Mouse (Mus musculus) embryo, embryonic 11.5 days (tissue): ENCODE measurements around the gene Rrp15.
"Not testable (repeated sequence)": the region's sequence is repeated elsewhere in the genome, so short reads cannot be mapped to it uniquely, and the experiment has no call there.

Experiments
- DNase-seq: peaks from one replicate; pipeline ENCODE4 v3.0.0-alpha.2; 2012; ENCODE audit warnings: low read depth, low spot score

The Rrp15 gene

DNA sequence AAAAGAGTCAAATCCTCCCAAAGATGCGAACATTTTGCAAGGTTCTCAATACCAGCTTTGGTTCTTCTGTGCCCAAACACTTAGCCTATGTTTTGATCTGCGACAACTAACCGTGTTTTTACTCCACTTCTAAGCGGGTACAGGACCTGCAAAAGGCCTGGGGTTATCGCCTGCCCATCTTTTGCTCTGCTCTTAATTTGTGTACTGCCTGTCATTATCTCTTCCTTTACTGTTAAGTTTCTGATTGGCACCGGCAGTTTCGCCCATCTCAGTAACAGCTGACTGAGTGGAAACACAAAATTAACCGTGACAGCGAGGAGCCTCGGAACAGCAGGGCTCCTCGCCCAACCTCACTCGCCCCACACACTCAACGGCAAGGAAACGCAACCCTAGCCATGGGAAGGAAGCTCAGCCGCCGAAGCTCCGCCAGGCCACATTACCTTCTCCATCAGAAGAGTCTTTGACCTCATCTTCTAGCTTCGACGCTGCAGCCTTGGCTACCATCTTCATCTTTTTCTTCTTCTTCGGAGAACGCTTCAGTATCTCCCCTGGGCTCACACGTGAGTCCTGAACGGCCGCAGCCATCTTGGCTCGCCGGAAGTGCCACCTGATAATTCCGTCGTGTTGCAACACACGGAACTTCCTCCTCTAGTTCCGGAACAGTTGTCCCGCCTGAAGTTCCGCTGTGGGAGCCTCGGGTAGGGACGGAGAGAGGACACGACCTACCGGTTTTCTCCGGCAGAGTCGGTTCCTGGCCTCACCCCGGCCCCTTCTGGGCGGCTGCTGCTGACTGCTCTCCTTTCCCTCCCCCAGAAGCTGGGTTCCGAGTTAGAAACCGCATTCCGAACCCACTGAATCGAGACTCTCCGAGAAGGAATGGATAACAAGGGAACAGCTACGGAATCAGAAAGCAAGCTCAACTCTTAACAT is at the start of gene Rrp15:
Rrp15 (minus strand) TSS at position 635 of the 930 bp plus-strand sequence.
- DNase-seq = peak; percentile 89

DNA sequence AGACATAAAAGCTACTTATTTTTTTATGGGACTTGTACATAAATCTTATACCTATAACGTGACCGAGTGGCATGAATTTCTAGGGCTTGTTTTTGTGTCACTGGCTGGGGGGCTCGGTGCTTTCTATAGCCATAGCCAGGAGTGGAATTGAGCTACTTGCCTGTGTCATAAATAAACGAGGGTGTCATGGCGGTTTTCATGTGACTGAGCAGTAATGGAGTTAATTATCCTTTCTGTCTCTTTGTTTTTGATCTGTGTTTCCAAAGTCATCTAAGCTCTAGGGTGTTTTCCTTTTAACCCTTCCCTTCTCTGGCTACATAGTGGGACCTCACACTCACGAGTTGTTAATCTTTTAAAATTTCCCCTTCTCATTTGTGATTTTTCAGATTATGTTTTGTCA is 48.8 kb upstream of the Rrp15 start:
- DNase-seq = no peak

DNA sequence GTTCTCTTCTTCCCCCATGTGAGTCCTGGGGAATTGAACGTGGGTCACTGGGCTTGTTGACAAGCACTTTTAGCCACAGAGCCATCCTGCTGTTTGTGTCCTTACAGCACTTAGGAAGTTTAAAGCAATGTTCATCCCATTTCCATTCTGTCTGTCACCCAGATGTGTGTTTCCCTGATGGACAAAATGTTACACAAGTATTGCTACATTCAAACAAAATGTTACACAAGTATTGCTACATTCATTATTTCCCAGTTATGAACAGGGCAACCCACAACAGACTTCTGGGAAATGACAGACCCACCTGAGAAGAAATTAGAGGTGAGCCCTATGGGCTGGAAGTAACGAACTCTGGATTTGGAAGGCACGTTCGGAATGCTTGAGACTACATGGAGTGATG is 36.2 kb upstream of the Rrp15 start:
- no peak for DNase-seq

DNA sequence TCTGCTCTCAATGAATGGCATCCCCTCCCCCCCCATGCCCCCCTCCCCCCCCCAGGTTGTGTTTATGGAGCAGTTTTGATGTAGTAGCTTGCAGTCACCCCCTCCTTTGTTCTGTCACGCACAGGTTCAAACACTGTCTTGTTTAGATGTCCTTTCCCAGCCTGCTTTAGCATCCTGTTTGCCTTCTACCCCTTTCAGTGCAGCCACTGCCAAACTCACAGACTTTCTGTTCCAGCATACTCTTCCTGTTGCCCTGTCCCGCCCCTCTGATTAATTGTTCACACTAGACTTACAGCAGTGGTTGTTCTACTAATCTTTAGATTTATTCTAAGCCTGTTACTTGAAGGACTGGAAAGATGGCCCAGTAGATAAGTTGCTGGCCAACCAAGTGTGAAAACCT is 31.7 kb upstream of the Rrp15 start:
- no peak for DNase-seq

- no peak for DNase-seq
Observed at GRCm38 (mm10) chr1:186773124-186773523, 24.0 kb upstream of the Rrp15 start.

- DNase-seq = no peak
Observed at GRCm38 (mm10) chr1:186772547-186773077, 23.5 kb upstream of the Rrp15 start.

DNA sequence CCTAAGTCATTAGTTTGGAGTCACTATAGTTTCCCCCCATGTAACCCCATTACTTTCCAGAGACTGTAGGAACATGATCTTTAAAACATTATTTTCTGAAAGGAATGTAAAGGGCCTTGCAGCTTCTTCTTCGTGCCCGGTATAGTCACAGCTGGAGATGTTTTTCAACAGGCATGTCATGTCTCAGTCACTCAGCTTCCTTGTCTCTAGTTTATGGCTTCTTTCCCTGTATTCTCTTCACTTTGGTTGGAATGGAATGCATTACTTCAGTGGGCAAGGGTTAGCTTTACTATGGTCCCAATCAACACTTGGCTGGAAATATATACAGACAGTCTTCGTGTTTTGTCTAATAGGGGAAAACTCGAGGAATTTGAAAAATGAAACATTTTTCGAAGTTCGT is 22.8 kb upstream of the Rrp15 start:
- no peak for DNase-seq

DNA sequence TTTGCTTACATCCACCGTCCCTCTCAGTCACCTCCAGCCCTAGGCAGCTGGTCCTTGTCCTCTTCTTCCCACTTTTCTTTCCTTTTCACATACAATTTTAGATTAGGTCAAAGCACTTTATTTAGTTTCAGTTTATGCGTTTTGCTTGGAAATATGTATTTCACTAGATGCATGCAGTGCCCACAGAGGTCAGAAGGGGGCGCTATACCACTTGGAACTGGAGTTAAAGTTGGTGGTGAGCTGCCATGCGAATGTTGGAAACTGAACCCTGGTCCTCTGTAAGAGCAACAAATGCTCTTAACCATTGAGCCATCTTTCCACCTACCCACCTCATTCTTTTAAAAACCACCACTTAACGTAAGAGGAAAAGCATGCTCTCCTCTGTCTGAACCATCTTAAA is 21.5 kb upstream of the Rrp15 start:
- no peak for DNase-seq

- DNase-seq = no peak
Observed at GRCm38 (mm10) chr1:186768392-186768791, 19.2 kb upstream of the Rrp15 start.

- not testable (repeated sequence) for DNase-seq
Observed at GRCm38 (mm10) chr1:186763451-186763850, 14.3 kb upstream of the Rrp15 start.

- no peak for DNase-seq
Observed at GRCm38 (mm10) chr1:186749675-186750283, 621 bp upstream of the Rrp15 start.

DNA sequence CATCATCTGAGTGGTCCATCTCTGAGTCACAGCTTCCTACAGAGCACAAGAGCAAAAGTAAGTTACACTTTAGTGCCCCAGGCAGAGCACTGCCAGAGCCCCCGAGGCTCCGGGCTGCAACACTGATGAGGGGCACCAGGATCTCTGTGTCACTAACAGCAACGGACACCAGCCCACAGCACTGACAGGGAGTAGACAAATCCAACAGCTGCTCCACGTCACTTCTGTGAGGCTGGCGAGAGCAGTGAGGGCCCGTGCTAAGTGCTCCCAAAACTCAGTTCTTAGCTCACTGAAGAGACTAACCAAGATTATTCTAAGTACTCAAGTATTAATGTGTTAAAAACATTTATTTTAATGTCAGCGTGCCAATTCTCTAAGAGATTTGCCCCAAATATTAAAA is 9.3 kb downstream of the Rrp15 start:
- DNase-seq = no peak

- DNase-seq = no peak
Observed at GRCm38 (mm10) chr1:186735537-186735936, 13.6 kb downstream of the Rrp15 start.

DNA sequence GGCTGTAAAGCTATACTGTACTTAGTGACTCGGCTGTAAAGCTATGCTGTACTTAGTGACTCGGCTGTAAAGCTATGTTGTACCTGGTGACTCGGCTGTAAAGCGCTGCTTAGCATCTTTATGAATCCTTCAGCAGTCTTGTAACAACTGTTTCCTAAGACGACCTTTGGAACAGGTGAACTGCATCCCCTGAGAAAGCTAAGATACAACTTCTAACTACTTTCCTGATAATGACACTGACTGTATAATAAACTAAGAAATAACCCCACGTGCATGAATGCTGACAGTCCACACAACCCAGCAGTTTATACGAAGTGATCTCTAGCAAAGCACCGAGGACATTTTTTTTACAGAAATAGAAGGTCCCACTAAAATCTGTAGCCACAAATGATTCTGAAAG is 16.1 kb downstream of the Rrp15 start:
- no peak for DNase-seq

DNA sequence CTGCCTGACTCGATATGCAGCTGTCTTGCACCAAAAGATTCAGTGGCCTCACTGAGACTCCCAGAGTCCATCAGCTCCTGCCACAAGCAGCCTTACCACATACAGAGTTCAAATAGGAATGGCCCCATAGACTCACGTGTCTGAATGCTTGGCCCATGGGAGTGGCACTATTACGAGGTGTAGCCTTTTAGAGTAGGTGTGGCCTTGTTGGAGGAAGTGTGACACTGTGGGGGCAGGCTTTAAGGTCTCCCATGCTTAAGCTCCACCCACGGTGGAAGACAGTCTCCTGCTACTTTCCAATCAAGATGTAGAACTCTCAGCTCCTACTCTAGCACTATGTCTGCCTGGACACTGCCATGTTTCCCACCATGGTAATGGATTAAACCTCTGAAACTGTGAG is 20.4 kb downstream of the Rrp15 start:
- no peak for DNase-seq

DNA sequence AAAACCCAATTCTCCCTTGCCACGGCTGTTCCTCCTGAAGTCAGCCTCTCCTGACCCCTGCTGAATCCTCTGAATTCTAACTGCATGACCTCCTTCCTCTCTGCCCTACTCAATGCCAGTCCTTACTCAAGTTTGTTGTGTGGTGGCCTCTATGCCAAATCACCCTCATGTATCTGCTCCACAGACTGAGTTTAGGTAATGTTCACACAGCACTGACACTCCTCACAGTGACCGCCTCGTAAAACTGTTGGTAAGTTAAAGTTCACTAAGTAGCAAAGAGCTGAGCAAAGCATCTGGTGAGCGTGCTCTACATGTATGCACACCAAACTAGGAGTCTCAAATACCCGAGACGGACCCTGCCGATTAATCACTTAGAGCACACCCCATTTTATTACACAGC is 23.0 kb downstream of the Rrp15 start:
- no peak for DNase-seq

- no peak for DNase-seq
Observed at GRCm38 (mm10) chr1:186722299-186722698, 26.9 kb downstream of the Rrp15 start.

GRCm38 (mm10) chr1:186721846-186722245 is 27.3 kb downstream of the Rrp15 start:
- peak; percentile 78 for DNase-seq

- DNase-seq = no peak
Observed at GRCm38 (mm10) chr1:186721166-186721565, 28.0 kb downstream of the Rrp15 start.

- no peak for DNase-seq
Observed at GRCm38 (mm10) chr1:186719708-186720107, 29.4 kb downstream of the Rrp15 start.

- DNase-seq = no peak
Observed at GRCm38 (mm10) chr1:186718881-186719280, 30.3 kb downstream of the Rrp15 start.

DNA sequence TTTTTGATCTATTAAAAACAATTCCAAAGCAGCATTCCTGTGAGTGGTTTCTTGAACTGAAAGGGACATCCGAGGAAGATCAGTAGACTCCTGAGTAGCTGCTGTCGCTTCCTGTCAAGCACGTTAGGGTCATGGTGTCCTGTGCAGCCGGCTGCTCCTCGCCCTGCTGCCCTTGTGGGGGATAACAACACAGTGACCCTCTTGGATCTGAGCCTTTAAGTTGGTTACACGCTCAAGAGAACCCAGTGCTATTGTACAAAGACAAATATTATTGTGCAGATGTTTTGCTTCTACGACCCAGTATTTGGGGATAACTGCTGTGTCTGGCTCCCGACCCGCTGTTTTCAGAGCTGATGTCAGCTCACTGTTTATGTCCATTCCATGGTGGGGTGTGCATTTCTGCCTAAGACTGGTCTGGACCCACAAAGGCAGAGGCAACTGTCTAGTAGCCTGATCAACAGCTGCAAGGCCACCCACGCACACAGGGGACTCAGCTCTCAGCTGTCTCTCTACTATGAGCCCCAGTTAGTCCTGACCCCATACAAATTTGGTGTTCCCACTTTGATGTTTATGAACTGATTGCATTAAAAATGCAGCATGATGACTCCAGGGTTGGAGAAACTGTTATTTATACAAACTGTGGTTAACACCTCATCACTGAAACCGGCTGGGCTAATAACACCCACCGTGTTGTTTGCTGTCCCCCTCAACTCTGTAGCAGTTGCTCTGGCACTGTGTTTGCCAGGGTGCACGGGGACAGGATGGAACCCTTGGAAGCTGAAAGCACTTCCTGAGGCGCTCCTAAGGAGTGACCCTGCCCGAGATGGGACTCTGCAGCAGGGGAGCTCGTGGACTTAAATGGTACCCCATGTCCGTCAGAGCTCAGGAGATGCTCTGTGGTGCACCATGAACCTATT is 33.9 kb downstream of the Rrp15 start:
- no peak for DNase-seq
